In the genomic region with DNA sequence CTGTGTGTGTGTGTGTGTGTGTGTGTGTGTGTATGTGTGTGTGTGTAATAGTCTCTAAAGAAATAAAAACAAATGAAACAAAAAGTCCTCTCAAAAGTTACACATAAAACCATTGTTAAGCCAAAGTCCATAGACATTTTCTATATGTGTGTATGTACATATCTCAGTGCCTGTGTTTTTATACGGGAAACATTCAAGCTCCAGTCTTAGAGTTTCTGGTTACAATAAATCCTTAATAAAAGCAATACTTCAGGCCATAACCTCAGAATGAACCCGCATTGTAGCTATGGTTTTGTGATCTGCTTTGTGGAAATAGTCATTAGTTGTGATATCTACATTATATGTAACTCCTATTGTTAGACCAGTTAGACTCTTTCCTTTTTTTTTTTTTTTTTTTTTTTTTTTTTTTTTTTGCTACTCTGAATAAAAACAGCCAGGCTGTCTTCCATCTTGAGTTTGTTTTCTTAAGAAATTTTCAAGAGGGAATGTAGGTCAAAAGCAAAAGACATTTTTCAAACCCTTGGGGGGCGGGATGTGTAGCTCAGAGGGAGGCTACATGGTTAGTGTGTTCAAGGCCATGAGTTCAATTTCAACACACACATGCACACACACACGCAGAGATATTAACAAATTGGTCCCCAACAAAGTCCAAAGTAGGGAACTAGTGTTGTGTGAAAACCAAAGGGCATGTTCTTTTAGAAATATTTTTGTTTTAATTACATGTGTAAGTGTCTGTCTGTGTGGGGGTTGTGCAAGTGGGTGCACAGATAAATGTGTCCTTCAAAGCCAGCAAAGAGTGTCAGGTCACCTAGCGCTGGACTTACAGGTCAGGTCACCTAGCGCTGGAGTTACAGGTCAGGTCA, we compare ENCODE assay signal across 26 mouse cellular contexts. TPM values are rescaled to one million over a fixed set of nuclear protein-coding genes. Genes with fewer than 3 reads are reported as not detected.
A peak's percentile ranks its signal among the peaks of the same experiment; 100 is the strongest.
DNase-seq lines count a peak whose midpoint lies in the region; ATAC-seq and TF ChIP-seq lines count a peak whose summit lies in the region.
"Had no signal": no experiment of that assay in that cellular context is flagged by ENCODE, and none has a peak within 500 bp of the region (broad histone marks: within the 10 kb centered on the region; RNA-seq: fewer than 3 reads in every experiment).

No protein-coding gene starts in this region.

- intact Hi-C loops in left cerebral cortex, postnatal 25 days (cut with DNase I) = no loop called here

- no peak overlapping the region for H3K9ac ChIP-seq in embryonic facial prominence, embryonic 11.5 days (replicated peaks; ENCODE audit: low read length)
- H3K9ac ChIP-seq in kidney, embryonic 15.5 days = no peak overlapping the region
- H3K9ac ChIP-seq in midbrain, embryonic 11.5 days (ENCODE audit: low read length) = no peak overlapping the region
- no peak overlapping the region for H3K9ac ChIP-seq in midbrain, postnatal 0 days (replicated peaks; ENCODE audit: low read length, poor library complexity, severe bottlenecking)
- H3K9ac ChIP-seq: embryonic facial prominence, embryonic 12.5 days; forebrain, embryonic 12.5 days; heart, embryonic 15.5 days; hindbrain, embryonic 14.5 days; liver, embryonic 14.5 days; midbrain, embryonic 15.5 days had no signal

- no peaks in the 10 kb centered on the region for H3K36me3 ChIP-seq in embryonic facial prominence, embryonic 11.5 days (replicated peaks; ENCODE audit: control insufficient read depth, insufficient read depth, low read depth, low read length)
- H3K36me3 ChIP-seq in embryonic facial prominence, embryonic 10.5 days (replicated peaks) = no peaks in the 10 kb centered on the region
- no peaks in the 10 kb centered on the region for H3K36me3 ChIP-seq in kidney, embryonic 15.5 days
- H3K36me3 ChIP-seq in midbrain, embryonic 11.5 days (ENCODE audit: control insufficient read depth, insufficient read depth, low read length) = no peaks in the 10 kb centered on the region
- no peaks in the 10 kb centered on the region for H3K36me3 ChIP-seq in midbrain, postnatal 0 days (ENCODE audit: insufficient read depth, low read length)
- H3K36me3 ChIP-seq: embryonic facial prominence, embryonic 12.5 days; forebrain, embryonic 12.5 days; heart, embryonic 15.5 days; midbrain, embryonic 15.5 days had no signal

- H3K27ac ChIP-seq in embryonic facial prominence, embryonic 11.5 days (replicated peaks; ENCODE audit: low read depth, low read length) = no peak overlapping the region
- no peak overlapping the region for H3K27ac ChIP-seq in embryonic facial prominence, embryonic 10.5 days (replicated peaks)
- H3K27ac ChIP-seq in kidney, embryonic 15.5 days = peak overlapping the region; percentile 66
- no peak overlapping the region for H3K27ac ChIP-seq in midbrain, embryonic 11.5 days (ENCODE audit: low read depth, low read length)
- no peak overlapping the region for H3K27ac ChIP-seq in midbrain, postnatal 0 days (ENCODE audit: low read depth, low read length)
- H3K27ac ChIP-seq: embryonic facial prominence, embryonic 12.5 days; forebrain, embryonic 12.5 days; heart, adult 2 months; heart, embryonic 15.5 days; hindbrain, embryonic 14.5 days; liver, embryonic 14.5 days; midbrain, embryonic 15.5 days had no signal

- H3K4me2 ChIP-seq in embryonic facial prominence, embryonic 11.5 days (ENCODE audit: low read depth, low read length) = no peak overlapping the region
- no peak overlapping the region for H3K4me2 ChIP-seq in kidney, embryonic 15.5 days
- H3K4me2 ChIP-seq in midbrain, embryonic 11.5 days = no peak overlapping the region
- H3K4me2 ChIP-seq in midbrain, postnatal 0 days (ENCODE audit: low read depth, low read length, poor library complexity, severe bottlenecking) = no peak overlapping the region
- H3K4me2 ChIP-seq: embryonic facial prominence, embryonic 12.5 days; forebrain, embryonic 12.5 days; heart, embryonic 15.5 days; hindbrain, embryonic 14.5 days; midbrain, embryonic 15.5 days had no signal

- H3K4me1 ChIP-seq in embryonic facial prominence, embryonic 11.5 days (ENCODE audit: control insufficient read depth, insufficient read depth, low read length) = no peaks in the 10 kb centered on the region
- H3K4me1 ChIP-seq in embryonic facial prominence, embryonic 10.5 days = peaks cover 23% of the 10 kb centered on the region
- peaks cover 34% of the 10 kb centered on the region for H3K4me1 ChIP-seq in kidney, embryonic 15.5 days
- no peaks in the 10 kb centered on the region for H3K4me1 ChIP-seq in midbrain, embryonic 11.5 days (ENCODE audit: control insufficient read depth, insufficient read depth, low read length)
- peaks cover 2% of the 10 kb centered on the region; the same call in 1 of the 2 replicates for H3K4me1 ChIP-seq in midbrain, postnatal 0 days (ENCODE audit: insufficient read depth, low read length)

- ATAC-seq in embryonic facial prominence, embryonic 11.5 days (replicated peaks; ENCODE audit: insufficient number of reproducible peaks, low FRiP score, low TSS enrichment, low read depth) = no peak
- no peak for ATAC-seq in kidney, embryonic 15.5 days (replicated peaks; ENCODE audit: low FRiP score)
- no peak for ATAC-seq in midbrain, embryonic 11.5 days (ENCODE audit: low FRiP score)
- ATAC-seq in midbrain, postnatal 0 days (ENCODE audit: low FRiP score) = no peak
- no peak for ATAC-seq in cerebellum, adult (ENCODE audit: insufficient number of reproducible peaks, low FRiP score, low TSS enrichment)
- ATAC-seq: inflammation-experienced regulatory T-cells, adult 6 months; midbrain, embryonic 15.5 days had no signal

- 76% methylated on average over 6 of the region's 6 CpGs for WGBS in embryonic facial prominence, embryonic 11.5 days
- WGBS in embryonic facial prominence, embryonic 10.5 days = 86% methylated on average over 6 of the region's 6 CpGs
- WGBS in kidney, embryonic 15.5 days = 72% methylated on average over 6 of the region's 6 CpGs
- WGBS in midbrain, embryonic 11.5 days = 84% methylated on average over 6 of the region's 6 CpGs
- 84% methylated on average over 6 of the region's 6 CpGs for WGBS in midbrain, postnatal 0 days

- H3K4me3 ChIP-seq in embryonic facial prominence, embryonic 11.5 days (ENCODE audit: low read depth, low read length) = no peak overlapping the region
- H3K4me3 ChIP-seq in embryonic facial prominence, embryonic 10.5 days = no peak overlapping the region
- H3K4me3 ChIP-seq in kidney, embryonic 15.5 days (replicated peaks) = no peak overlapping the region
- no peak overlapping the region for H3K4me3 ChIP-seq in midbrain, embryonic 11.5 days (ENCODE audit: low read depth, low read length)
- H3K4me3 ChIP-seq in midbrain, postnatal 0 days (ENCODE audit: low read depth, low read length) = no peak overlapping the region
- H3K4me3 ChIP-seq: embryonic facial prominence, embryonic 12.5 days; erythroblast, embryonic 14.5 days; forebrain, embryonic 12.5 days; heart, adult 2 months; heart, embryonic 15.5 days; midbrain, embryonic 15.5 days had no signal

- H3K9me3 ChIP-seq in embryonic facial prominence, embryonic 11.5 days (replicated peaks; ENCODE audit: control insufficient read depth, low read length) = no peaks in the 10 kb centered on the region
- H3K9me3 ChIP-seq in embryonic facial prominence, embryonic 10.5 days = no peaks in the 10 kb centered on the region
- no peaks in the 10 kb centered on the region for H3K9me3 ChIP-seq in kidney, embryonic 15.5 days (replicated peaks)
- no peaks in the 10 kb centered on the region for H3K9me3 ChIP-seq in midbrain, embryonic 11.5 days (ENCODE audit: control insufficient read depth, low read length)
- H3K9me3 ChIP-seq in midbrain, postnatal 0 days (ENCODE audit: low read length) = no peaks in the 10 kb centered on the region
- H3K9me3 ChIP-seq: embryonic facial prominence, embryonic 12.5 days; forebrain, embryonic 12.5 days; heart, embryonic 15.5 days; midbrain, embryonic 15.5 days had no signal

- DNase-seq in embryonic facial prominence, embryonic 11.5 days (ENCODE audit: low spot score) = peak; percentile 16
- DNase-seq in embryonic facial prominence, embryonic 10.5 days (ENCODE audit: low spot score) = no peak
- no peak for DNase-seq in kidney, postnatal 10 days
- DNase-seq in midbrain, embryonic 11.5 days (ENCODE audit: low spot score, missing footprints) = peak; percentile 76
- no peak for DNase-seq in midbrain, postnatal 0 days (ENCODE audit: low spot score)
- no peak for DNase-seq in left cerebral cortex, postnatal 25 days (ENCODE audit: low spot score in 2 of 2)
- DNase-seq: adrenal gland, postnatal 36 days; cerebellum, adult 11 months; cerebellum, adult 9-11 months; gastrocnemius, postnatal 25 days; heart, adult 2 months; heart, postnatal 36 days; lung, postnatal 4 days; thymus, adult 18-20 months; thymus, postnatal 4 days had no signal

- TF ChIP-seq CTCF in midbrain, postnatal 0 days (IDR thresholded peaks at IDR 0.05) = no peak

- H3K27me3 ChIP-seq in embryonic facial prominence, embryonic 11.5 days (ENCODE audit: control insufficient read depth, insufficient read depth, low read length) = no peaks in the 10 kb centered on the region
- no peaks in the 10 kb centered on the region for H3K27me3 ChIP-seq in embryonic facial prominence, embryonic 10.5 days (replicated peaks; ENCODE audit: low read depth, poor library complexity, severe bottlenecking)
- H3K27me3 ChIP-seq in kidney, embryonic 15.5 days = no peaks in the 10 kb centered on the region
- no peaks in the 10 kb centered on the region for H3K27me3 ChIP-seq in midbrain, embryonic 11.5 days (ENCODE audit: control insufficient read depth, insufficient read depth, low read length)
- H3K27me3 ChIP-seq in midbrain, postnatal 0 days (ENCODE audit: insufficient read depth, low read length) = no peaks in the 10 kb centered on the region
- H3K27me3 ChIP-seq: embryonic facial prominence, embryonic 12.5 days; forebrain, embryonic 12.5 days; heart, embryonic 15.5 days; midbrain, embryonic 15.5 days had no signal

RNA-seq across cellular contexts. Expression of gene Gm12166, which starts 23.9 kb away (rescaled TPM):
- polyA plus RNA-seq in embryonic facial prominence, embryonic 11.5 days (2014; fragmentation: Nextera tagmentation; extraction: Ambion mirVana) = 2.3 and 2.8 TPM in 2 replicates
- polyA plus RNA-seq in embryonic facial prominence, embryonic 10.5 days (2016; fragmentation: Nextera tagmentation; extraction: Ambion mirVana) = 2.9 and 3.0 TPM in 2 replicates
- 2.8 and 6.7 TPM in 2 replicates for polyA plus RNA-seq in kidney, embryonic 15.5 days (2015; fragmentation: Nextera tagmentation; extraction: Ambion mirVana)
- 1.4 and 2.5 TPM in 2 replicates for polyA plus RNA-seq in midbrain, embryonic 11.5 days (2014; fragmentation: Nextera tagmentation; extraction: Ambion mirVana)
- 8.7 and 12.1 TPM in 2 replicates for total RNA-seq in midbrain, postnatal 0 days (2014; rRNA removed)
- 8.3 and 8.9 TPM in 2 replicates for polyA plus RNA-seq in midbrain, postnatal 0 days (2015; fragmentation: Nextera tagmentation; extraction: Ambion mirVana)
- 1 to 10 TPM; 1.2 to 2.8 TPM for total RNA-seq in left cerebral cortex, postnatal 25 days (2021)

RNA-seq across cellular contexts. Expression of gene Adam19, which starts 27.6 kb away (rescaled TPM):
- 9.4 and 9.5 TPM in 2 replicates for polyA plus RNA-seq in embryonic facial prominence, embryonic 11.5 days (2014; fragmentation: Nextera tagmentation; extraction: Ambion mirVana)
- polyA plus RNA-seq in embryonic facial prominence, embryonic 10.5 days (2016; fragmentation: Nextera tagmentation; extraction: Ambion mirVana) = 11.3 and 13.9 TPM in 2 replicates
- polyA plus RNA-seq in kidney, embryonic 15.5 days (2015; fragmentation: Nextera tagmentation; extraction: Ambion mirVana) = 14.4 and 17.9 TPM in 2 replicates
- polyA plus RNA-seq in midbrain, embryonic 11.5 days (2014; fragmentation: Nextera tagmentation; extraction: Ambion mirVana) = 6.1 and 6.6 TPM in 2 replicates
- total RNA-seq in midbrain, postnatal 0 days (2014; rRNA removed) = 16.8 and 16.9 TPM in 2 replicates
- polyA plus RNA-seq in midbrain, postnatal 0 days (2015; fragmentation: Nextera tagmentation; extraction: Ambion mirVana) = 3.9 and 6.1 TPM in 2 replicates
- total RNA-seq in left cerebral cortex, postnatal 25 days (2021) = 10 to 100 TPM; 23.6 to 26.8 TPM

RNA-seq across cellular contexts. Expression of gene Sox30, which starts 48.1 kb away (rescaled TPM):
- polyA plus RNA-seq in embryonic facial prominence, embryonic 11.5 days (2014; fragmentation: Nextera tagmentation; extraction: Ambion mirVana) = 0.22 and 0.25 TPM in 2 replicates
- polyA plus RNA-seq in embryonic facial prominence, embryonic 10.5 days (2016; fragmentation: Nextera tagmentation; extraction: Ambion mirVana) = 0.12 and 0.13 TPM in 2 replicates
- polyA plus RNA-seq in kidney, embryonic 15.5 days (2015; fragmentation: Nextera tagmentation; extraction: Ambion mirVana) = 0.22 and 0.25 TPM in 2 replicates
- 0.18 and 0.21 TPM in 2 replicates for polyA plus RNA-seq in midbrain, embryonic 11.5 days (2014; fragmentation: Nextera tagmentation; extraction: Ambion mirVana)
- total RNA-seq in midbrain, postnatal 0 days (2014; rRNA removed) = 0.16 and 0.47 TPM in 2 replicates
- polyA plus RNA-seq in midbrain, postnatal 0 days (2015; fragmentation: Nextera tagmentation; extraction: Ambion mirVana) = 0.06 and 0.07 TPM in 2 replicates
- under 1 TPM; 0.16 to 0.27 TPM for total RNA-seq in left cerebral cortex, postnatal 25 days (2021)
- total RNA-seq: gastrocnemius, postnatal 25 days; megakaryocyte-erythroid progenitor cell, adult 5-6 weeks had no signal
- polyA plus RNA-seq: erythroblast, embryonic 14.5 days had no signal

Comparison
In these comparisons a context has a peak if more than half of its experiments do, and no peak if none do; other contexts are left out.
1. DNase-seq: peak in embryonic facial prominence, embryonic 11.5 days (single experiment) and midbrain, embryonic 11.5 days (single experiment); none in embryonic facial prominence, embryonic 10.5 days (single experiment), kidney, postnatal 10 days (single experiment), midbrain, postnatal 0 days (single experiment) and left cerebral cortex, postnatal 25 days (0 of 2).